Mouse (Mus musculus): ENCODE results near the gene Creld1. TPM values are rescaled to one million over a fixed set of nuclear protein-coding genes. Genes with fewer than 3 reads are reported as not detected.
A peak's percentile ranks its signal among the peaks of the same experiment; 100 is the strongest.

The Creld1 gene
- total and polyA plus RNA-seq, 3 experiments, result 5.9 to 26.7 TPM; not detected in 1

DNA sequence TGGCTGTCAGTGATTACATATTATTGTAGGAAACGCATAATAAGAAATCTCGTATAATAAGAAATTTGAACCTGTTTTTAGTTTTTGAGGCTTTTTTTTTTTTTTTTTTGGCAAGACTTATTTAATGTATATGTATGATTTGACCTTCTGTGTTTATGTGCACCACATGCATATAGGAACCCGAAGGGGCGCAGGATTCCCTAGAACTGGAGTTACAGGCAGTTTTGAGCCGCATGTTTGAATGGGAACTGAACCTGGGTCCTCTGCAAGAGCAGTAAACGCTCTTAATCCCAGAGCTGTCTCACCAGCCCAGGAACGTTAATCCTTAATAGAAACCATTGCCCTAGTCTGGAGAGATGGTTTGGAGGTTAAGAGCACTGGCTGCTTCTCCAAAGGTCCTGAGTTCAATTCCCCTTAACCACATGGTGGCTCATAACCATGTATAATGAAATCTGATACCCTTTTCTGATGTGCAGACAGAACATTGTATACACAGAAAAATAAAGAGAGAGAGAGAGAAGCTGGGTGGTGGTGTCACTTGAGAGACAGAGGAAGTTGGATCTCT, 48.8 kb downstream of the Creld1 start:
- TF ChIP-seq UBTF (IDR thresholded peaks at IDR 0.05; ENCODE audit: borderline replicate concordance, insufficient read depth, low read depth, low read length) (no peak), TBP (IDR thresholded peaks at IDR 0.05; ENCODE audit: low read depth, low read length) (peak; percentile 59), MXI1 (IDR thresholded peaks at IDR 0.05; ENCODE audit: low read depth, low read length) (peak; percentile 27; the same call in 1 of the 2 replicates), GABPA (IDR thresholded peaks at IDR 0.05; ENCODE audit: low read depth, low read length) (no peak), CHD1 (IDR thresholded peaks at IDR 0.05; ENCODE audit: low read depth, low read length) (peak; percentile 94; the same call in 1 of the 2 replicates), ZNF384 (IDR thresholded peaks at IDR 0.05; ENCODE audit: low read depth, low read length) (peak; percentile 65), MAX (IDR thresholded peaks at IDR 0.05; ENCODE audit: low read length) (peak; percentile 70), SIN3A (IDR thresholded peaks at IDR 0.05; ENCODE audit: low read length) (peak; percentile 14; the same call in 1 of the 2 replicates), ETS1 (IDR thresholded peaks at IDR 0.05; ENCODE audit: low read depth, low read length) (peak; percentile 29; the same call in 1 of the 2 replicates), MYC (IDR thresholded peaks at IDR 0.05; ENCODE audit: low read depth, low read length) (peak; percentile 82), ZKSCAN1 (IDR thresholded peaks at IDR 0.05; ENCODE audit: low read depth, low read length) (no peak), RCOR1 (IDR thresholded peaks at IDR 0.05; ENCODE audit: low read depth, low read length) (0 out of 2 replicates have a peak, but pooled peaks have one; percentile 31), MAZ (IDR thresholded peaks at IDR 0.05; ENCODE audit: low read depth, low read length) (0 out of 2 replicates have a peak, but pooled peaks have one; percentile 32), ZC3H11A (IDR thresholded peaks at IDR 0.05; ENCODE audit: low read depth, low read length) (peak; percentile 29), EP300 (IDR thresholded peaks at IDR 0.05; ENCODE audit: low read depth in 1 of 2, low read length in 2 of 2) (peak in 1 of 2 experiments; percentile 40; a peak in 2 of 4 replicates)
- Histone ChIP-seq H3K27ac (ENCODE audit: control insufficient read depth, low read depth, low read length) (peak overlapping the region; percentile 76), H3K9ac (ENCODE audit: control insufficient read depth, low read depth, low read length, poor library complexity, severe bottlenecking) (peak overlapping the region; percentile 76), H3K79me2 (ENCODE audit: control insufficient read depth, insufficient read depth, low read length, poor library complexity) (peaks cover 32% of the 10 kb centered on the region), H3K27me3 (ENCODE audit: control insufficient read depth in 1 of 2, insufficient read depth in 2 of 2, low read length in 2 of 2) (no peaks in the 10 kb centered on the region), H3K4me1 (ENCODE audit: control insufficient read depth in 1 of 2, insufficient read depth in 2 of 2, low read length in 2 of 2) (peaks cover 8% of the 10 kb centered on the region in 2 experiments; a peak in 3 of 4 replicates), H3K9me3 (replicated peaks; ENCODE audit: insufficient read depth, low read length) (no peaks in the 10 kb centered on the region), H3K4me3 (ENCODE audit: control insufficient read depth in 1 of 2, insufficient read depth in 1 of 2, low read depth in 2 of 2, low read length in 2 of 2) (peak overlapping the region; percentile 55 to 88), H3K36me3 (ENCODE audit: control insufficient read depth in 1 of 2, insufficient read depth in 2 of 2, low read length in 2 of 2) (peaks cover 0 to 12% of the 10 kb centered on the region in 2 experiments; a peak in 2 of 4 replicates)
- DNase-seq (ENCODE audit: low read depth, low spot score), result peak; percentile 73

DNA sequence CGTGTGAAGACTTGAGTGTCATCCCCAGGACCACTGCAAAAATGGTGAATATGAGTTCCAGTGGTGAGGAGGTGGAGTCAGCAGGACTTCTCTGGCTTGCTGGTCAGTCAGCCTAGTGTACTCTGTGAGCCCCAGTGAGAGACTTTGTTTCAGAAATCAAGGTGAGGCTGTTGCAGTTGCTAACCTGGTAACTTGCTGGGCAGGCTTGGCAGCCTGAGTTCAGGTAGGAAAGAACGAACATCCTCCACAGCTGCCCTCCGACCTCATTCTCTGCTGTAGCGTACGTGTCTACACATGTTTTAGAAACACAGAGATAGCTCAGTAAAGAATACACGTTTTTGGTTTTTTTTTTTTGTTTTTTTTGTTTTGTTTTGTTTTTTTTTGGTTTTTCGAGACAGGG, 51.8 kb downstream of the Creld1 start:
- no peak for TF ChIP-seq ZC3H11A (IDR thresholded peaks at IDR 0.05; ENCODE audit: low read depth, low read length)
- no peak for TF ChIP-seq ZMIZ1 (IDR thresholded peaks at IDR 0.05; ENCODE audit: low read depth, low read length)
- TF ChIP-seq TAL1 (IDR thresholded peaks at IDR 0.05; ENCODE audit: low read length), result no peak
- no peak for TF ChIP-seq ZKSCAN1 (IDR thresholded peaks at IDR 0.05; ENCODE audit: low read depth, low read length)
- TF ChIP-seq MEF2A (IDR thresholded peaks at IDR 0.05; ENCODE audit: extremely low read depth, insufficient replicate concordance, low read depth, low read length, poor library complexity, severe bottlenecking), result no peak
- no peak for TF ChIP-seq MYC (IDR thresholded peaks at IDR 0.05; ENCODE audit: low read depth, low read length)
- no peak for TF ChIP-seq GATA1 (IDR thresholded peaks at IDR 0.05; ENCODE audit: low read depth, low read length)
- TF ChIP-seq E2F4 (IDR thresholded peaks at IDR 0.05; ENCODE audit: borderline replicate concordance, low read depth, low read length), result no peak
- TF ChIP-seq USF2 (IDR thresholded peaks at IDR 0.05; ENCODE audit: borderline replicate concordance in 1 of 2, insufficient read depth in 1 of 2, low read depth in 1 of 2, low read length in 2 of 2), result no peak
- no peak for TF ChIP-seq KAT2A (conservative IDR thresholded peaks at IDR 0.05; ENCODE audit: low read depth, low read length)
- TF ChIP-seq ETS1 (IDR thresholded peaks at IDR 0.05; ENCODE audit: low read depth, low read length), result no peak
- no peak for TF ChIP-seq GABPA (IDR thresholded peaks at IDR 0.05; ENCODE audit: low read depth, low read length)
- TF ChIP-seq TCF12 (IDR thresholded peaks at IDR 0.05; ENCODE audit: low read depth, low read length), result no peak
- no peak for TF ChIP-seq POLR2A (IDR thresholded peaks at IDR 0.05; ENCODE audit: control insufficient read depth in 1 of 2, insufficient read depth in 1 of 2, low read depth in 1 of 2, low read length in 2 of 2, poor library complexity in 1 of 2)
- TF ChIP-seq TBP (IDR thresholded peaks at IDR 0.05; ENCODE audit: low read depth, low read length), result no peak
- no peak for TF ChIP-seq UBTF (IDR thresholded peaks at IDR 0.05; ENCODE audit: borderline replicate concordance, insufficient read depth, low read depth, low read length)
- TF ChIP-seq SIN3A (IDR thresholded peaks at IDR 0.05; ENCODE audit: low read length), result no peak
- TF ChIP-seq MYB (IDR thresholded peaks at IDR 0.05; ENCODE audit: low read depth, low read length), result no peak
- Histone ChIP-seq H3K4me1 (ENCODE audit: control insufficient read depth in 1 of 2, insufficient read depth in 2 of 2, low read length in 2 of 2) (peaks cover 6 to 8% of the 10 kb centered on the region in 2 experiments; a peak in 3 of 4 replicates), H3K27me3 (ENCODE audit: control insufficient read depth in 1 of 2, insufficient read depth in 2 of 2, low read length in 2 of 2) (no peaks in the 10 kb centered on the region), H3K9ac (ENCODE audit: control insufficient read depth, low read depth, low read length, poor library complexity, severe bottlenecking) (no peak overlapping the region), H3K4me3 (ENCODE audit: control insufficient read depth in 1 of 2, insufficient read depth in 1 of 2, low read depth in 2 of 2, low read length in 2 of 2) (no peak overlapping the region), H3K79me2 (ENCODE audit: control insufficient read depth, insufficient read depth, low read length, poor library complexity) (peaks cover 18% of the 10 kb centered on the region), H3K9me3 (replicated peaks; ENCODE audit: insufficient read depth, low read length) (no peaks in the 10 kb centered on the region), H3K27ac (ENCODE audit: control insufficient read depth, low read depth, low read length) (no peak overlapping the region), H3K36me3 (ENCODE audit: control insufficient read depth in 1 of 2, insufficient read depth in 2 of 2, low read length in 2 of 2) (peaks cover 5 to 10% of the 10 kb centered on the region in 2 experiments; a peak in 3 of 4 replicates)
- no peak for DNase-seq (ENCODE audit: low read depth, low spot score)
